Mouse (Mus musculus): ENCODE measurements around the gene Oprl1. TPM values are rescaled to one million over a fixed set of nuclear protein-coding genes. Genes with fewer than 3 reads are reported as not detected.

The Oprl1 gene
- polyA plus RNA-seq, 1 experiment from 2014 or later, result 54.1 TPM

DNA sequence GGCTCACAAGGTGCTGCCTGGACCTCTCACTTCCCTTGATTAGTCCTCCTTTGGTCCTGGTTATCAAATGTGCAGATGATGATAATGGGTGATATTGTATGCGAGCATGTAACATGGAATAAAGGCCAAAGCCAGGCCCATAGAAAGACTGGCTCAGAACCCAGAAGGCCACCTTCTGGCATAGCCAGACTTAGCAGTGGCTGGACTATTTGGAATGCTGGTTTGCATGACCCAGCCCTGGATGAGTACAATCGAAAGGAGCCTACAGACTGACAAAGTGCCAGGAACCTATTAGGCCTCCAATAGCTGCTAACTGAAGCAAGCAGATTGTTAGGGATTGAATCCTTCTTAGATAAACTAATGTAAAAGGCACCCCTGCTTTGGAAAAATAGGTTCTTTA, 54.6 kb downstream of the Oprl1 start:
- WGBS, result 63% methylated on average over 2 of the region's 2 CpGs
- H3K9me3 ChIP-seq, result no peaks in the 10 kb centered on the region
- H3K9ac ChIP-seq (replicated peaks), result 0 out of 2 replicates have a peak overlapping the region, but pooled peaks have one; percentile 13
- H3K27me3 ChIP-seq, result no peaks in the 10 kb centered on the region
- peak overlapping the region; percentile 79 for H3K4me2 ChIP-seq (replicated peaks)
- H3K27ac ChIP-seq (replicated peaks), result no peak overlapping the region
- H3K4me3 ChIP-seq, result peak overlapping the region; percentile 58
- H3K36me3 ChIP-seq, result no peaks in the 10 kb centered on the region
- peaks cover 79% of the 10 kb centered on the region for H3K4me1 ChIP-seq
- ATAC-seq (replicated peaks), result no peak

Other genes with a start within 250 kb of the Oprl1 start
- not detected in 2 replicates for gene Abhd16b, start 221.8 kb upstream of the Oprl1 start, polyA plus RNA-seq (2015; fragmentation: Nextera tagmentation; extraction: Ambion mirVana)
- gene Tpd52l2, start 217.9 kb upstream of the Oprl1 start, polyA plus RNA-seq (2015; fragmentation: Nextera tagmentation; extraction: Ambion mirVana), result 133 and 141 TPM in 2 replicates
- gene Dnajc5, start 194.5 kb upstream of the Oprl1 start, polyA plus RNA-seq (2015; fragmentation: Nextera tagmentation; extraction: Ambion mirVana), result 199 and 209 TPM in 2 replicates
- 61.0 and 63.8 TPM in 2 replicates for gene Uckl1, start 130.1 kb upstream of the Oprl1 start, polyA plus RNA-seq (2015; fragmentation: Nextera tagmentation; extraction: Ambion mirVana)
- 72.1 and 75.4 TPM in 2 replicates for gene Prpf6, start 123.1 kb upstream of the Oprl1 start, polyA plus RNA-seq (2015; fragmentation: Nextera tagmentation; extraction: Ambion mirVana)
- 76.5 and 83.7 TPM in 2 replicates for gene Zfp512b, start 122.2 kb upstream of the Oprl1 start, polyA plus RNA-seq (2015; fragmentation: Nextera tagmentation; extraction: Ambion mirVana)
- 110 and 112 TPM in 2 replicates for gene Samd10, start 115.8 kb upstream of the Oprl1 start, polyA plus RNA-seq (2015; fragmentation: Nextera tagmentation; extraction: Ambion mirVana)
- gene Gm29797, start 58.0 kb upstream of the Oprl1 start, polyA plus RNA-seq (2015; fragmentation: Nextera tagmentation; extraction: Ambion mirVana), result 0.26 TPM in 1 of 2 replicates, not detected in the other
- gene Sox18, start 43.4 kb upstream of the Oprl1 start, polyA plus RNA-seq (2015; fragmentation: Nextera tagmentation; extraction: Ambion mirVana), result 12.9 and 14.7 TPM in 2 replicates
- 44.8 and 51.4 TPM in 2 replicates for gene Tcea2, start 34.7 kb upstream of the Oprl1 start, polyA plus RNA-seq (2015; fragmentation: Nextera tagmentation; extraction: Ambion mirVana)
- gene Rgs19, start 21.0 kb upstream of the Oprl1 start, polyA plus RNA-seq (2015; fragmentation: Nextera tagmentation; extraction: Ambion mirVana), result 49.1 and 49.7 TPM in 2 replicates
- not detected in 2 replicates for gene Lkaaear1, start 16.6 kb upstream of the Oprl1 start, polyA plus RNA-seq (2015; fragmentation: Nextera tagmentation; extraction: Ambion mirVana)
- gene Myt1, start 48.3 kb downstream of the Oprl1 start, polyA plus RNA-seq (2015; fragmentation: Nextera tagmentation; extraction: Ambion mirVana), result 26.7 and 30.7 TPM in 2 replicates
- gene Pcmtd2, start 122.8 kb downstream of the Oprl1 start, polyA plus RNA-seq (2015; fragmentation: Nextera tagmentation; extraction: Ambion mirVana), result 45.8 and 48.3 TPM in 2 replicates
- gene Polr3k, start 149.3 kb downstream of the Oprl1 start, polyA plus RNA-seq (2015; fragmentation: Nextera tagmentation; extraction: Ambion mirVana), result 104 and 106 TPM in 2 replicates

Measured in forebrain, embryonic 15.5 days (tissue).